Mouse (Mus musculus) limb, embryonic 13.5 days (tissue): Measurements from ENCODE around the gene Npc2. TPM values are rescaled to one million over a fixed set of nuclear protein-coding genes. Genes with fewer than 3 reads are reported as not detected.

Source experiments
- ATAC-seq: fragments of 200-750 bp; cut with Nextera tagmentation; 2 replicates; pipeline ENCODE4 v1.8.0; 2017; ENCODE audit warnings: low read depth, moderate number of reproducible peaks, moderate TSS enrichment; ENCODE audit not compliant: low FRiP score
- H3K27ac ChIP-seq: fragments of 300-500 bp; sonication (generic); 2 replicates; pipeline ENCODE4 v1.5.1; 2015; ENCODE audit warnings: inconsistent platforms, mild to moderate bottlenecking, moderate library complexity
- H3K27me3 ChIP-seq: fragments of 300-500 bp; sonication (generic); 2 replicates; pipeline ENCODE4 v1.6.1; 2015; ENCODE audit warnings: mild to moderate bottlenecking, inconsistent platforms
- H3K36me3 ChIP-seq: fragments of 300-500 bp; sonication (generic); 2 replicates; pipeline ENCODE4 v1.6.1; 2015; ENCODE audit warnings: inconsistent platforms, mild to moderate bottlenecking, moderate library complexity
- H3K4me1 ChIP-seq: fragments of 300-500 bp; sonication (generic); 2 replicates; pipeline ENCODE4 v1.6.1; 2015; ENCODE audit warnings: inconsistent platforms
- H3K4me2 ChIP-seq: fragments of 300-500 bp; sonication (generic); replicated peaks from 2 replicates; pipeline ENCODE4 v1.6.1; 2015; ENCODE audit warnings: inconsistent platforms, mild to moderate bottlenecking, moderate library complexity
- H3K4me3 ChIP-seq: fragments of 300-500 bp; sonication (generic); 2 replicates; pipeline ENCODE4 v1.5.1; 2015; ENCODE audit warnings: moderate library complexity, mild to moderate bottlenecking, inconsistent platforms
- H3K9ac ChIP-seq: fragments of 300-500 bp; sonication (generic); 2 replicates; pipeline ENCODE4 v1.6.1; 2015; ENCODE audit warnings: mild to moderate bottlenecking, inconsistent platforms
- H3K9me3 ChIP-seq: fragments of 300-500 bp; sonication (generic); 2 replicates; pipeline ENCODE4 v1.6.1; 2016; ENCODE audit warnings: inconsistent platforms
- WGBS: fragments of 180-500 bp; shearing (Covaris S2); methylation state at CpG from one replicate; pipeline ENCODE4 v1.1.7; 2015; 5-methylcytosine and 5-hydroxymethylcytosine counted together
- polyA plus RNA-seq: library from polyadenylated mRNA; unstranded; fragments of >200 nt; fragmentation: Nextera tagmentation; extraction: Ambion mirVana; gene quantifications from 2 replicates; pipeline ENCODE4 v1.2.1, GENCODE M21; 2015

Npc2 gene
- polyA plus RNA-seq, 1 experiment from 2014 or later, result 79.4 TPM

- 26% methylated on average over 14 of the region's 14 CpGs for WGBS
- Histone ChIP-seq H3K36me3 (no peaks in the 10 kb centered on the region), H3K4me2 (no peak overlapping the region), H3K27me3 (no peaks in the 10 kb centered on the region), H3K27ac (no peak overlapping the region), H3K4me1 (no peaks in the 10 kb centered on the region), H3K9ac (no peak overlapping the region), H3K4me3 (no peak overlapping the region), H3K9me3 (no peaks in the 10 kb centered on the region)
- ATAC-seq, result no peak
These were observed 63.0 kb downstream of the Npc2 start for GRCm38 (mm10) chr12:84709842-84710439.

- Histone ChIP-seq H3K4me3 (no peak overlapping the region), H3K36me3 (no peaks in the 10 kb centered on the region), H3K27me3 (peaks cover 6% of the 10 kb centered on the region), H3K4me1 (no peaks in the 10 kb centered on the region), H3K9ac (no peak overlapping the region), H3K27ac (no peak overlapping the region), H3K9me3 (no peaks in the 10 kb centered on the region), H3K4me2 (no peak overlapping the region)
- 81% methylated on average over 4 of the region's 4 CpGs for WGBS
- ATAC-seq, result no peak
These were observed 65.1 kb downstream of the Npc2 start for GRCm38 (mm10) chr12:84707804-84708203.

- H3K9me3 ChIP-seq, result no peaks in the 10 kb centered on the region
- H3K9ac ChIP-seq, result no peak overlapping the region
- no peak overlapping the region for H3K27ac ChIP-seq
- no peaks in the 10 kb centered on the region for H3K36me3 ChIP-seq
- H3K4me2 ChIP-seq, result no peak overlapping the region
- no peaks in the 10 kb centered on the region for H3K4me1 ChIP-seq
- no peak for ATAC-seq
- H3K27me3 ChIP-seq, result peaks cover 15% of the 10 kb centered on the region
- H3K4me3 ChIP-seq, result no peak overlapping the region
- 73% methylated on average over 4 of the region's 4 CpGs for WGBS
These were observed 66.1 kb downstream of the Npc2 start for GRCm38 (mm10) chr12:84706886-84707285.

Other genes starting within 250 kb of the Npc2 start
- 0.25 and 0.33 TPM in 2 replicates for gene Vsx2, start 203.4 kb downstream of the Npc2 start, polyA plus RNA-seq
- gene Abcd4, start 155.7 kb downstream of the Npc2 start, polyA plus RNA-seq, result 18.6 and 19.7 TPM in 2 replicates
- gene Vrtn, start 132.1 kb downstream of the Npc2 start, polyA plus RNA-seq, result 0.10 and 0.13 TPM in 2 replicates
- gene Syndig1l, start 74.3 kb downstream of the Npc2 start, polyA plus RNA-seq, result not detected in 2 replicates
- gene Isca2, start 99 bp upstream of the Npc2 start, polyA plus RNA-seq, result 152 and 153 TPM in 2 replicates
- gene Ltbp2, start 103.4 kb upstream of the Npc2 start, polyA plus RNA-seq, result 1.0 and 2.7 TPM in 2 replicates
- 146 and 167 TPM in 2 replicates for gene Fcf1, start 197.7 kb upstream of the Npc2 start, polyA plus RNA-seq
- 14.0 and 14.9 TPM in 2 replicates for gene Arel1, start 197.7 kb upstream of the Npc2 start, polyA plus RNA-seq
- gene Ylpm1, start 223.2 kb upstream of the Npc2 start, polyA plus RNA-seq, result 37.1 and 38.2 TPM in 2 replicates